Mouse (Mus musculus) embryonic facial prominence, embryonic 12.5 days (tissue): ENCODE results near the gene Adamts10. TPM values are rescaled to one million over a fixed set of nuclear protein-coding genes. Genes with fewer than 3 reads are reported as not detected.

Source experiments
- ATAC-seq: fragments of 200-750 bp; cut with Nextera tagmentation; 2 replicates; pipeline ENCODE4 v1.8.0; 2017; ENCODE audit not compliant: insufficient number of reproducible peaks, insufficient read depth, low FRiP score, low TSS enrichment
- H3K27ac ChIP-seq: fragments of 300-500 bp; sonication (generic); 2 replicates; pipeline ENCODE4 v1.5.1; 2016; ENCODE audit warnings: mild to moderate bottlenecking
- H3K27me3 ChIP-seq: fragments of 300-500 bp; sonication (generic); 2 replicates; pipeline ENCODE4 v1.6.1; 2016; ENCODE audit warnings: mild to moderate bottlenecking, moderate library complexity
- H3K36me3 ChIP-seq: fragments of 300-500 bp; sonication (generic); 2 replicates; pipeline ENCODE4 v1.6.1; 2016; ENCODE audit warnings: mild to moderate bottlenecking
- H3K4me1 ChIP-seq: fragments of 300-500 bp; sonication (generic); 2 replicates; pipeline ENCODE4 v1.6.1; 2016
- H3K4me2 ChIP-seq: fragments of 300-500 bp; sonication (generic); replicated peaks from 2 replicates; pipeline ENCODE4 v1.6.1; 2016; ENCODE audit warnings: mild to moderate bottlenecking, moderate library complexity
- H3K4me3 ChIP-seq: fragments of 300-500 bp; sonication (generic); 2 replicates; pipeline ENCODE4 v1.5.1; 2016; ENCODE audit warnings: mild to moderate bottlenecking
- H3K9ac ChIP-seq: fragments of 300-500 bp; sonication (generic); 2 replicates; pipeline ENCODE4 v1.6.1; 2016; ENCODE audit warnings: mild to moderate bottlenecking, moderate library complexity
- H3K9me3 ChIP-seq: fragments of 300-500 bp; sonication (generic); 2 replicates; pipeline ENCODE4 v1.6.1; 2016; ENCODE audit warnings: mild to moderate bottlenecking, moderate library complexity
- WGBS: fragments of 180-500 bp; shearing (Covaris S2); methylation state at CpG from one replicate; pipeline ENCODE4 v1.1.7; 2016; 5-methylcytosine and 5-hydroxymethylcytosine counted together
- polyA plus RNA-seq: library from polyadenylated mRNA; unstranded; fragments of >200 nt; fragmentation: Nextera tagmentation; extraction: Ambion mirVana; gene quantifications from 2 replicates; pipeline ENCODE4 v1.2.1, GENCODE M21; 2016

Adamts10 gene
- polyA plus RNA-seq, 1 experiment from 2014 or later, result 93.7 TPM

DNA sequence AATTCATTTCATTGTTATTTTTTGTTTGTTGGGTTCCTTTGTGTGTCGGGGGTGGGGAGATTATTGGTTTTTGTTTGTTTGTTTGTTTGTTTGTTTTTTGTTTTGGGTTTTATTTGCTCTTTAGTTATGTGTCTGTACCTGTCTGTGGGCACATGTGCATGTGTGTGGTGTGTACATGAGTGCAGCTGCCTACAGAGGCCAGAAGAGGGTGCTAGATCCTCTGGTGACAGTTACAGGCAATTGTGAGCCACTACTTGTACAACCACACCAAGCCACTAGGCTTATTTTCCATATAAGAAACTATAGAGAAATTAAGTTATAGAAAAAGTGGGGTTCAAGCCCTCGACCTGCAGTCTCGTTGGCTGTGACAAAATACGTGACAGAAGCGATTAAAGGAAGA, 10.1 kb upstream of the Adamts10 start:
- Histone ChIP-seq H3K4me1 (no peaks in the 10 kb centered on the region), H3K36me3 (no peaks in the 10 kb centered on the region), H3K4me3 (no peak overlapping the region), H3K27ac (no peak overlapping the region), H3K9me3 (0 out of 2 replicates have a peak, but pooled peaks cover 5% of the 10 kb centered on the region), H3K4me2 (no peak overlapping the region), H3K9ac (no peak overlapping the region), H3K27me3 (no peaks in the 10 kb centered on the region)
- ATAC-seq, result no peak
- 89% methylated on average over 5 of the region's 5 CpGs for WGBS

DNA sequence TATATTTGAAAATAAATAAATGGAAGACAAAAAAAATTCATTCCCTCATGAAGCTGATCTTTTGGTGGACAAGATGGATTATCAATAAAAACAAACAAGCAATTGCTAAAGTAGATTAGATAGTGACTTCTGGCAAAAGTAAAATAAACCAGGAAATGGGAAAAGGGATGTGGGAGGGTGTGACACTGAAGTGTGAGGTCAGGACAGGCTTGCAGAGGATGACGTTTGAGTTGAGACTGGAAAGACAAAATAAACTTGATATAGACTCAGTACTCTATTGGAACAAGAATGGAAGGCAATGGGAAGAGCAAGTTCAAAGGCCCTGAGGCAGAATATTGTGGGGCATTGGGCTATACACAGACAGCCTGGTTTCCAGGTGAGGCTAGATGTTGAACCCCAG, 3.6 kb upstream of the Adamts10 start:
- no peak overlapping the region for H3K4me3 ChIP-seq
- H3K4me1 ChIP-seq, result peaks cover 7% of the 10 kb centered on the region
- H3K4me2 ChIP-seq, result no peak overlapping the region
- no peaks in the 10 kb centered on the region for H3K36me3 ChIP-seq
- no peaks in the 10 kb centered on the region for H3K27me3 ChIP-seq
- WGBS, result 39% methylated on average over 1 of the region's 1 CpGs
- no peak overlapping the region for H3K27ac ChIP-seq
- H3K9ac ChIP-seq, result no peak overlapping the region
- H3K9me3 ChIP-seq, result no peaks in the 10 kb centered on the region
- ATAC-seq, result no peak

DNA sequence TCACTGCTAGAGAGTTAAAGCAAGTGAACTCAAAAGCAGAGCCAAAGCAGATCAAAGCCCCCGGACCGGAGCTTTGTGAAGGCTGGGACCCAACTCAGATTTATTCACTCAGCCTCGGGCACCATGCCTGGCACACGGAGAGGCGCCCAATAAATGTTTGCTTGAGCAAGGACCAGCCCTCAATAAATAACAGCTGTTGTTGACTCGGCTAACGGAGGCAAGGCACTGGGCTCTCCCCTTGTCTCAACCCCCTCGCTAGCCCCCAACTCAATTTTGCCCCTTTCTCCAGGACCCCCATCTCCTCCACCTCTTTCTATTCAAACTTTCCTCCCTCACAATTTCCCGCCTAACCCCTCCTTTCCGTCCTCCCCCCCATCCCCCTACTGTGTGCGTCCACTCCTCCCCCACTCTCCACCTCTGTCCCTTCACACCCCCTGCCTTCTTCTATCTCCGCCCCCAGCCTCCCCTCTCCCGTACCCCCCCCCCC, 530 bp upstream of the Adamts10 start:
- ATAC-seq, result peak; percentile 7; the same call in 1 of the 2 replicates
- H3K4me1 ChIP-seq, result peaks cover 19% of the 10 kb centered on the region
- H3K4me2 ChIP-seq, result peak overlapping the region; percentile 76
- peak overlapping the region; percentile 71 for H3K9ac ChIP-seq
- 5% methylated on average over 11 of the region's 13 CpGs for WGBS
- peak overlapping the region; percentile 67 for H3K4me3 ChIP-seq
- peak overlapping the region; percentile 90 for H3K27ac ChIP-seq
- H3K9me3 ChIP-seq, result no peaks in the 10 kb centered on the region
- no peaks in the 10 kb centered on the region for H3K27me3 ChIP-seq
- peaks cover 6% of the 10 kb centered on the region for H3K36me3 ChIP-seq

DNA sequence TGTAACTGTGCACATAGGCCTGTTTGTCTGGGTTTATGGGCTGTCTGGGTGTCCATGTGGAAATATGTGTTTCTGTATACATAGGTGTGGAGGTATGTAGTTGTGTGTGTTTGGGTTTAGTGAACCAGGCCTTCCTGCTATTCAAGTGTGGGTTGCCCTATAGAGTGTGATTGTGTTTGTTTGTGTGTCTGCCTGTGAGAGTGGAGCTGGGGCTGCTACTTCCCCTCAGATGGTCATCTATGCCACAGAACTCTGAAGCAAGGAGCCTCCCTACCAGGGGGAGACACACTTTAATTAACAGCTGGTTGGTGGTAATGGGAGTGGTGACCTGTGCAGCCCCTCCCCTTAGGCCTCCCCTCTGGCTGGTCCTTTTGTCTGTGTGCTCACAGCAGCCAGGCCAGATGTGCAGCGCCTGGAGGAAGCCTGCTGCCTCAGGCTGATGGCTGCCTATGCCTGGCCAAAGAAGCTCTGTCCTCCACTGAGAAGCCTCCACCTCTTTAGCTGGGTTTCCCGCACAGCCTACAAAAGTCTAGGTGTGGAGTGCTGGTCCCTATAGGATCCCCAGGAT, 886 bp downstream of the Adamts10 start:
- 2% methylated on average over 2 of the region's 2 CpGs for WGBS
- H3K4me2 ChIP-seq, result peak overlapping the region; percentile 76
- no peaks in the 10 kb centered on the region for H3K9me3 ChIP-seq
- peak overlapping the region; percentile 71 for H3K9ac ChIP-seq
- H3K36me3 ChIP-seq, result peaks cover 21% of the 10 kb centered on the region
- peaks cover 19% of the 10 kb centered on the region for H3K4me1 ChIP-seq
- H3K4me3 ChIP-seq, result peak overlapping the region; percentile 67
- no peaks in the 10 kb centered on the region for H3K27me3 ChIP-seq
- ATAC-seq, result peak; percentile 48; the same call in 1 of the 2 replicates
- H3K27ac ChIP-seq, result peak overlapping the region; percentile 90

DNA sequence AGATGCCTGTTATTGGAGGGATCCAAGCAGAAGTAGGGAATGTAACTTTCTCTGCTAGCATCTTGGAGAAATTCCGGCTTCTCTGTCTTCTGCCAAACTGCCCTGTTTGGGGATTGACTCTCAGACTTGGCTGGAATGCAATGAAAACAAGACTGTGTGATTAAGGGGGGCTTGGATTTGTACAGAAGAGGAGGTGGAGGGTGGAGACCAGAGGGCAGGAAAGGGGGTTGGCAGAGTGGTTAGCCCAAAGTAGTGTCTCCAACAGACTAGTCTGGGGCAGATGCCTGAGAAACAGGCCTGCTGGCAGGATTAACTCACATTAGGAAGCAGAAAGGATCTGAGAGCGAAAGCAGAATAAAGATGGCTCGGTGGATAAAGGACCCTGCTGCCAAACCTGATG, 2.5 kb downstream of the Adamts10 start:
- H3K9me3 ChIP-seq, result no peaks in the 10 kb centered on the region
- no peak overlapping the region for H3K9ac ChIP-seq
- 0 out of 2 replicates have a peak overlapping the region, but pooled peaks have one; percentile 76 for H3K4me2 ChIP-seq
- ATAC-seq, result no peak
- H3K27me3 ChIP-seq, result no peaks in the 10 kb centered on the region
- H3K27ac ChIP-seq, result 0 out of 2 replicates have a peak overlapping the region, but pooled peaks have one; percentile 31
- WGBS, result 71% methylated on average over 3 of the region's 3 CpGs
- H3K4me3 ChIP-seq, result no peak overlapping the region; the same call in 1 of the 2 replicates
- peaks cover 36% of the 10 kb centered on the region for H3K36me3 ChIP-seq
- H3K4me1 ChIP-seq, result peaks cover 19% of the 10 kb centered on the region

DNA sequence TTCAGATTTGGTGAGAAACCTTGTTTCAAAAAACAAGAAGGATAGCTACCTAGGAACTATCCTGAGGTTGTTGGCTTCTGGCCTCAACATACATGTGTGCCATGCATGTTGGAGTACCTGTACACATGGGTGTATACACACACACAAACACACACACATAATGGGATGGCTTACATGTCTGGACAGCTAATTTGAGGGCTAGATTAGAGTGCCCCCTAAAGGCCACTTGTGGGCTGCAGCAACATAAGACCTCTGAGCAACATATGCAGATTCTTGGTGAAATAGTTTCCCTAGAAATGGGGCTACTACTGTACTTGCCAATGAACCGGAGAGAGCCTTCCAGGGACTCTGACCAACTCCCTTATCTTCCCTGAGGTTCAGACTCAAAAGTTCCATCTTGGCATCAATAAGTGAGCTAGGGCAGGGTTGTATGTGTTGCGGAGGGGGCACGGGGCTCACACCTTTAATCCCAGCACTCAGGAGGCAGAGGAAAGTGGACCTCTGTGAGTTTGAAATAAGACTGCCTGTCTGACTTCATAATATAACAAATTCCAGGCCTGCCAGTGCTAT, 15.2 kb downstream of the Adamts10 start:
- WGBS, result 85% methylated on average over 3 of the region's 3 CpGs
- no peak overlapping the region for H3K4me2 ChIP-seq
- ATAC-seq, result no peak
- H3K9ac ChIP-seq, result no peak overlapping the region
- H3K27me3 ChIP-seq, result no peaks in the 10 kb centered on the region
- no peaks in the 10 kb centered on the region for H3K4me1 ChIP-seq
- H3K27ac ChIP-seq, result no peak overlapping the region
- H3K36me3 ChIP-seq, result peaks cover 67% of the 10 kb centered on the region
- H3K9me3 ChIP-seq, result no peaks in the 10 kb centered on the region
- no peak overlapping the region for H3K4me3 ChIP-seq

DNA sequence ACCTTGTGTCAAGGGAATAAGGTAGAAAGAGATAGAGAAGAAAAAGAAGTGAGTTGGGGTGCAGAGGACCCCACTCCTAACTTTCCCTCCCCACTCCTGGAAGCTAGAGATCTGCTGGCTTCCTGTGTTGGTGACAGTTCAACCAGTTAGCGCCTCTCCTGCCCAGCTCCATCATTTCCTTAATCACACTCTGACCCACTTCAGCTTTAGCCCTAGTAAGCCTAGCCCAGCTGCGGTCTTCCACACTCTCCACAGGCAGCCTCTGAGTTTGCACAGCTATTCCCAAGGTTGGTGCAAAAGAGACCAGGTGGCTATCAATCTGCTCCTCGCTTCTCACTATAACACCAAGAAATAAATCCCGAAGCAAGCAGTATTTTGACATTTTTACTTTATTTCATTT, 15.9 kb downstream of the Adamts10 start:
- H3K9me3 ChIP-seq, result no peaks in the 10 kb centered on the region
- peaks cover 67% of the 10 kb centered on the region for H3K36me3 ChIP-seq
- no peak for ATAC-seq
- H3K27ac ChIP-seq, result no peak overlapping the region
- H3K4me1 ChIP-seq, result no peaks in the 10 kb centered on the region
- no peak overlapping the region for H3K4me3 ChIP-seq
- no peak overlapping the region for H3K4me2 ChIP-seq
- no peak overlapping the region for H3K9ac ChIP-seq
- 90% methylated on average over 4 of the region's 4 CpGs for WGBS
- no peaks in the 10 kb centered on the region for H3K27me3 ChIP-seq

DNA sequence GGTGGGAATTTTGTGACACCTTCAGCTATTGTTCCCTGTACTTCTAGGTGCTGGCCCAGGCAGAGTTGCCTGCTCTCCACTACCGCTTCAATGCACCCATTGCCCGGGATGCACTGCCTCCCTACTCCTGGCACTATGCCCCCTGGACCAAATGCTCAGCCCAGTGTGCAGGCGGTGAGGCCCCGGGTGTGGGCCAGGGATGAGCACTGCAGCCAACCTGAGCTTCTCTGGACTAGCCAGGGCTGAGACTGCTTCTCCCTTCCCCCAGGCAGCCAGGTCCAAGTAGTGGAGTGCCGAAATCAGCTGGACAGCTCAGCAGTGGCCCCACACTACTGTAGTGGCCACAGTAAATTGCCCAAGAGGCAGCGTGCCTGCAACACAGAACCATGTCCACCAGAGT, 25.2 kb downstream of the Adamts10 start:
- Histone ChIP-seq H3K4me1 (no peaks in the 10 kb centered on the region), H3K36me3 (peaks cover 83% of the 10 kb centered on the region), H3K9ac (no peak overlapping the region), H3K4me3 (no peak overlapping the region), H3K27me3 (no peaks in the 10 kb centered on the region), H3K4me2 (no peak overlapping the region), H3K9me3 (no peaks in the 10 kb centered on the region), H3K27ac (no peak overlapping the region)
- ATAC-seq, result no peak
- 94% methylated on average over 6 of the region's 6 CpGs for whole genome bisulfite sequencing

DNA sequence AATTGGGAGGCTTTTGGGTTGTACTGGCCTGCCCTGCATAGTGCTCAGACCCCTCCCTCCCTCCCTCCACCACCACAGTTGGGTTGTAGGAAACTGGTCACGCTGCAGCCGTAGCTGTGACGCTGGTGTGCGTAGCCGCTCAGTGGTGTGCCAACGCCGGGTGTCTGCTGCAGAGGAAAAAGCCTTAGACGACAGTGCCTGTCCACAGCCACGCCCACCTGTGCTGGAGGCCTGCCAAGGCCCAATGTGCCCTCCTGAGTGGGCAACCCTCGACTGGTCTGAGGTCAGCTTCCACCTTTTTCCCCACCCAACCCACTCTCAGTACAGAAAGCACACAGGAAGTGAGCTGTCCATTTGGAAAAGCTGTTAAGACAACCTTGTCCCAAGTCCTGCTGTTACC, 26.4 kb downstream of the Adamts10 start:
- H3K4me3 ChIP-seq, result no peak overlapping the region
- H3K27me3 ChIP-seq, result no peaks in the 10 kb centered on the region
- 0 out of 2 replicates have a peak overlapping the region, but pooled peaks have one; percentile 10 for H3K9ac ChIP-seq
- no peak overlapping the region for H3K27ac ChIP-seq
- H3K4me1 ChIP-seq, result no peaks in the 10 kb centered on the region
- ATAC-seq, result no peak
- peaks cover 72% of the 10 kb centered on the region for H3K36me3 ChIP-seq
- 90% methylated on average over 10 of the region's 10 CpGs for WGBS
- H3K4me2 ChIP-seq, result no peak overlapping the region
- H3K9me3 ChIP-seq, result no peaks in the 10 kb centered on the region

DNA sequence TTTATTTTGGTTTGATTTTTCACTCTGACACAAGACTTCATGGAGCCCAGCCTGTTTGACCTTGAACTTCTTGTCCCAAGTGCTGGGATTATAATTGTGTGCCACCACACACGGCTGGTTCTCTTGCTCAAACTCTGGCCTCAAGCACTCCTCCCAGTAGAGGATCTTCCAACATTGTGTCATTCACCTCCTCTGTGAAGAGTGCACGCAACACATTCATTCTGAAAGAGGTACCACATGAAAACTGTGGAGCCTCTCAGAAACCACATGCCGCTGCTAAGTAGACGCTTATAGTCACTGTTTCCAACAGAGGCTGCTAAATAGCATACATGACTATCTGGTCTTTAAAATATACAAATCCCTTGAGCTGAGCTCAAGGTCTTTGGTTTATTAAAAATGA, 28.1 kb downstream of the Adamts10 start:
- no peak overlapping the region for H3K4me3 ChIP-seq
- no peaks in the 10 kb centered on the region for H3K27me3 ChIP-seq
- no peak overlapping the region for H3K4me2 ChIP-seq
- ATAC-seq, result no peak
- H3K4me1 ChIP-seq, result no peaks in the 10 kb centered on the region
- no peaks in the 10 kb centered on the region for H3K9me3 ChIP-seq
- no peak overlapping the region for H3K9ac ChIP-seq
- H3K27ac ChIP-seq, result no peak overlapping the region
- H3K36me3 ChIP-seq, result peaks cover 60% of the 10 kb centered on the region
- 92% methylated on average over 4 of the region's 4 CpGs for WGBS

DNA sequence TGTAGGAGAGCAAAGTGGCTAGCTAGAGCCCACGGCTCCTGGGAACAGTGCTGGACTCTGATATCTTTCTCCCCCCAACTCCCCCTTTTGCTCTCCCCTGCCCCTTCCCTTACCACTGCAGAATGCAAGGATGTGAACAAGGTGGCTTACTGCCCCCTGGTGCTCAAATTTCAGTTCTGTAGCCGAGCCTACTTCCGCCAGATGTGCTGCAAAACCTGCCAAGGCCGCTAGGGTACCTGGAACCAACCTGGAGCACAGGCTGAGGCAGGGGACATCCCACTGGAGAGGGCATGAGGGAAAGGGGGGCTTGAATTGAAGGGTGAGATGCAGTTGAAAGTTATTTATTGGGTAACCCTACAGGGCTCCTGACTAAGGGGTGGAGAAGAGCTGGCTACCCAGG, 29.0 kb downstream of the Adamts10 start:
- WGBS, result 41% methylated on average over 4 of the region's 4 CpGs
- Histone ChIP-seq H3K4me3 (no peak overlapping the region), H3K9ac (no peak overlapping the region), H3K9me3 (no peaks in the 10 kb centered on the region), H3K27me3 (no peaks in the 10 kb centered on the region), H3K27ac (no peak overlapping the region), H3K4me2 (no peak overlapping the region), H3K36me3 (peaks cover 52% of the 10 kb centered on the region), H3K4me1 (no peaks in the 10 kb centered on the region)
- ATAC-seq, result 0 out of 2 replicates have a peak, but pooled peaks have one; percentile 43

DNA sequence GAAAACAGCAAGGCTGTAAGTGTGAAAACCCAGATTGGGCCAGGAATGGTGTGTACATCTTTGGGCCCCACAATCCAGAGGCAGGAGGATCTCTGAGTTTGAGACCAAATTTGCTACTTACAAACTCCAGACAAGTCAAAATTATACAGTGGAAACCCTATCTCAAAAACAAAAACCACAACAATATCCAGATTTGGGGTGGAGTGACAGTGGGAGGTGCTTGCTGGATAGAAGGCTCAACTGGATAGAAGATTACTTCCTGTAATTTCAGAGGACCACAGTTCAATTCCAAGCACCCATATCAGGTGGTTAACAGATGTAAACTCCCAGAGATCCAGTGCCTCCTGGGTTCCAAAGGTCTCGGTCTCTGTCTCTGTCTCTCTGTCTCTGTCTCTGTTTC, 30.5 kb downstream of the Adamts10 start:
- no peak overlapping the region for H3K4me3 ChIP-seq
- H3K27me3 ChIP-seq, result no peaks in the 10 kb centered on the region
- WGBS, result 87% methylated on average over 1 of the region's 1 CpGs
- H3K9me3 ChIP-seq, result no peaks in the 10 kb centered on the region
- no peak overlapping the region for H3K4me2 ChIP-seq
- no peak overlapping the region for H3K27ac ChIP-seq
- ATAC-seq, result no peak
- peaks cover 37% of the 10 kb centered on the region for H3K36me3 ChIP-seq
- no peaks in the 10 kb centered on the region for H3K4me1 ChIP-seq
- no peak overlapping the region for H3K9ac ChIP-seq
